Mouse (Mus musculus) MEL (cell line): ENCODE results near the gene Rab3gap2. TPM values are rescaled to one million over a fixed set of nuclear protein-coding genes. Genes with fewer than 3 reads are reported as not detected.

Source experiments
- DNase-seq: peaks from one replicate; pipeline ENCODE4 v3.0.0; 2011; ENCODE audit warnings: low read depth, low spot score
- H3K27ac ChIP-seq: 2 replicates; pipeline ENCODE4 v1.5.1; 2012; ENCODE audit warnings: low read depth, mild to moderate bottlenecking, control low read depth, low read length, moderate library complexity; ENCODE audit not compliant: control insufficient read depth
- H3K27me3 ChIP-seq, 2 experiments: fragments of 150-350 bp in 1 of 2; sonication (generic) in 1 of 2; 2 replicates each; pipeline ENCODE4 v1.6.1; 2012; ENCODE audit warnings: low read length in 2 of 2, mild to moderate bottlenecking in 2 of 2, improper control_type of control experiment in 1 of 2, moderate library complexity in 1 of 2; ENCODE audit not compliant: insufficient read depth in 2 of 2, control insufficient read depth in 1 of 2
- H3K36me3 ChIP-seq, 2 experiments: 2 replicates each; pipeline ENCODE4 v1.6.1; 2012 to 2014; ENCODE audit warnings: low read length in 2 of 2, improper control_type of control experiment in 1 of 2, inconsistent platforms in 1 of 2, mild to moderate bottlenecking in 1 of 2; ENCODE audit not compliant: insufficient read depth in 2 of 2, control insufficient read depth in 1 of 2
- H3K4me1 ChIP-seq, 2 experiments: fragments of 150-350 bp in 1 of 2; sonication (generic) in 1 of 2; 2 replicates each; pipeline ENCODE4 v1.6.1; 2012; ENCODE audit warnings: low read length in 2 of 2, improper control_type of control experiment in 1 of 2, mild to moderate bottlenecking in 1 of 2; ENCODE audit not compliant: insufficient read depth in 2 of 2, control insufficient read depth in 1 of 2
- H3K4me3 ChIP-seq, 2 experiments: fragments of 150-350 bp in 1 of 2; sonication (generic) in 1 of 2; 2 replicates each; pipeline ENCODE4 v1.5.1; 2012; ENCODE audit warnings: low read depth in 2 of 2, low read length in 2 of 2, mild to moderate bottlenecking in 2 of 2, moderate library complexity in 2 of 2, control low read depth in 1 of 2, improper control_type of control experiment in 1 of 2; ENCODE audit not compliant: control insufficient read depth in 1 of 2, insufficient read depth in 1 of 2
- H3K79me2 ChIP-seq: 2 replicates; pipeline ENCODE4 v1.6.1; 2012; ENCODE audit warnings: mild to moderate bottlenecking, low read length, moderate library complexity; ENCODE audit not compliant: control insufficient read depth, poor library complexity, insufficient read depth
- H3K9ac ChIP-seq: 2 replicates; pipeline ENCODE4 v1.6.1; 2012; ENCODE audit warnings: low read depth, mild to moderate bottlenecking, control low read depth, low read length, moderate library complexity; ENCODE audit not compliant: control insufficient read depth, poor library complexity, severe bottlenecking
- H3K9me3 ChIP-seq: fragments of 150-350 bp; sonication (generic); replicated peaks from 2 replicates; pipeline ENCODE4 v1.6.1; 2012; ENCODE audit warnings: mild to moderate bottlenecking, low read length, improper control_type of control experiment, moderate library complexity; ENCODE audit not compliant: insufficient read depth
- CHD1 ChIP-seq: IDR thresholded peaks from 2 replicates; pipeline ENCODE4 v1.6.1; 2012; ENCODE audit warnings: low read depth, mild to moderate bottlenecking, inconsistent platforms, low read length, improper control_type of control experiment
- CTCF ChIP-seq, 3 experiments: IDR thresholded peaks in 2 of 3; conservative IDR thresholded peaks in 1 of 3; 2 replicates each; pipeline ENCODE4 v1.5.1; 2011 to 2012; ENCODE audit warnings: low read length in 3 of 3, low read depth in 2 of 3, mild to moderate bottlenecking in 2 of 3, improper control_type of control experiment in 1 of 3, inconsistent platforms in 1 of 3, mixed read lengths in 1 of 3, moderate library complexity in 1 of 3; ENCODE audit not compliant: control insufficient read depth in 1 of 3, insufficient read depth in 1 of 3, poor library complexity in 1 of 3, severe bottlenecking in 1 of 3
- ELF1 ChIP-seq: IDR thresholded peaks from 2 replicates; pipeline ENCODE4 v1.6.1; 2014; ENCODE audit warnings: low read depth, mild to moderate bottlenecking, inconsistent platforms, low read length, improper control_type of control experiment, moderate library complexity
- EP300 ChIP-seq, 2 experiments: IDR thresholded peaks; 2 replicates each; pipeline ENCODE4 v1.6.1; 2011; ENCODE audit warnings: improper control_type of control experiment in 2 of 2, low read length in 2 of 2, low read depth in 1 of 2, mild to moderate bottlenecking in 1 of 2
- ETS1 ChIP-seq: IDR thresholded peaks from 2 replicates; pipeline ENCODE4 v1.6.1; 2012; ENCODE audit warnings: low read depth, mild to moderate bottlenecking, inconsistent platforms, low read length, improper control_type of control experiment, moderate library complexity
- GABPA ChIP-seq: IDR thresholded peaks from 2 replicates; pipeline ENCODE4 v1.6.1; 2012; ENCODE audit warnings: low read depth, mild to moderate bottlenecking, inconsistent platforms, low read length, improper control_type of control experiment, moderate library complexity
- HCFC1 ChIP-seq: IDR thresholded peaks from 2 replicates; pipeline ENCODE4 v1.6.1; 2012; ENCODE audit warnings: low read depth, mild to moderate bottlenecking, inconsistent platforms, low read length, improper control_type of control experiment, moderate library complexity
- KAT2A ChIP-seq: conservative IDR thresholded peaks from 2 replicates; pipeline ENCODE4 v1.6.1; 2012; ENCODE audit warnings: low read depth, low read length, improper control_type of control experiment, inconsistent platforms
- MAFK ChIP-seq: IDR thresholded peaks from 2 replicates; pipeline ENCODE4 v1.6.1; 2011; ENCODE audit warnings: low read depth, mild to moderate bottlenecking, low read length, improper control_type of control experiment, borderline replicate concordance
- MXI1 ChIP-seq: IDR thresholded peaks from 2 replicates; pipeline ENCODE4 v1.6.1; 2011; ENCODE audit warnings: mild to moderate bottlenecking, low read depth, low read length, improper control_type of control experiment
- NELFE ChIP-seq: IDR thresholded peaks from 2 replicates; pipeline ENCODE4 v1.6.1; 2011; ENCODE audit warnings: low read depth, low read length, improper control_type of control experiment
- RCOR1 ChIP-seq: IDR thresholded peaks from 2 replicates; pipeline ENCODE4 v1.6.1; 2012; ENCODE audit warnings: low read depth, mild to moderate bottlenecking, inconsistent platforms, low read length, improper control_type of control experiment
- TAL1 ChIP-seq: IDR thresholded peaks from 2 replicates; pipeline ENCODE4 v1.6.1; 2012; ENCODE audit warnings: mild to moderate bottlenecking, inconsistent platforms, low read length, moderate library complexity, mixed read lengths
- TCF12 ChIP-seq: IDR thresholded peaks from 2 replicates; pipeline ENCODE4 v1.6.1; 2014; ENCODE audit warnings: low read depth, mild to moderate bottlenecking, inconsistent platforms, low read length, improper control_type of control experiment, moderate library complexity
- UBTF ChIP-seq: IDR thresholded peaks from 2 replicates; pipeline ENCODE4 v1.6.1; 2012; ENCODE audit warnings: low read depth, mild to moderate bottlenecking, inconsistent platforms, low read length, improper control_type of control experiment, moderate library complexity, borderline replicate concordance; ENCODE audit not compliant: insufficient read depth
- USF1 ChIP-seq: IDR thresholded peaks from 2 replicates; pipeline ENCODE4 v1.6.1; 2014; ENCODE audit warnings: low read depth, mild to moderate bottlenecking, inconsistent platforms, low read length, improper control_type of control experiment, moderate library complexity
- USF2 ChIP-seq, 2 experiments: IDR thresholded peaks; 2 replicates each; pipeline ENCODE4 v1.6.1; 2011 to 2012; ENCODE audit warnings: improper control_type of control experiment in 2 of 2, low read length in 2 of 2, borderline replicate concordance in 1 of 2, inconsistent platforms in 1 of 2, low read depth in 1 of 2, mild to moderate bottlenecking in 1 of 2; ENCODE audit not compliant: insufficient read depth in 1 of 2
- ZKSCAN1 ChIP-seq: IDR thresholded peaks from 2 replicates; pipeline ENCODE4 v1.6.1; 2012; ENCODE audit warnings: low read depth, mild to moderate bottlenecking, inconsistent platforms, low read length, improper control_type of control experiment, moderate library complexity
- ZMIZ1 ChIP-seq: IDR thresholded peaks from 2 replicates; pipeline ENCODE4 v1.6.1; 2012; ENCODE audit warnings: low read depth, mild to moderate bottlenecking, inconsistent platforms, low read length, improper control_type of control experiment, moderate library complexity
- ZNF384 ChIP-seq: IDR thresholded peaks from 2 replicates; pipeline ENCODE4 v1.6.1; 2012; ENCODE audit warnings: low read depth, mild to moderate bottlenecking, inconsistent platforms, low read length, improper control_type of control experiment
- polyA plus RNA-seq, 2 experiments: library from polyadenylated mRNA; stranded (reverse) in 1 of 2; unstranded in 1 of 2; fragments of >175 nt in 1 of 2; fragments of >200 nt in 1 of 2; gene quantifications; 2 replicates each; pipeline versions ENCODE4 v1.2.1 to v1.2.4; 2012; ENCODE audit warnings: low replicate concordance in 2 of 2, low read depth in 1 of 2; ENCODE audit not compliant: insufficient read length in 2 of 2, insufficient read depth in 1 of 2, missing spikeins in 1 of 2
- total RNA-seq: library from RNA; depleted of rRNA; stranded (reverse); fragments of 300-350 nt; gene quantifications from 2 replicates; pipeline ENCODE4 v1.2.3, GENCODE M21; 2012

The Rab3gap2 gene
- total and polyA plus RNA-seq, 3 experiments = 24.1 to 40.1 TPM; not detected in 1

DNA sequence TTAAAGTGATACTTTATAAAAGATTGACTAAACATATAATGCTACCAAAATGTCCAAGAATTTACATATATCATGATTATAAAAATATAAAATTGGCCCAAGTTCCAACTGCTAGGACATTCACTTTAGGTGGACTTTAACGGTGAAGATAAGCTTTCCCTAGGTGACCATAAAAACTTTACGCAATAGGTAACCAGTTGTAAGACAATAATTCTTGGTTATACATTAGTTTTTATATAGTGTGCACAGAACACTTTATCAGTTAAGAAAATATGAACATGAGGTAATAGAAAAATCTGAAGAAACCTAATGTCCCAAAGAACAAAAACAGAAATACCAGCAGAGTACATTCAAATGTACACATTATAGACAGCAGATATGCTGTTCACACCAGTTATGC, 104.4 kb downstream of the Rab3gap2 start:
- TF ChIP-seq NELFE = no peak
- no peak for TF ChIP-seq CHD1
- no peak for TF ChIP-seq USF1
- no peak for TF ChIP-seq UBTF
- TF ChIP-seq ETS1 = no peak
- no peak for TF ChIP-seq TCF12
- TF ChIP-seq RCOR1 = no peak
- TF ChIP-seq GABPA = no peak
- peaks cover 0 to 10% of the 10 kb centered on the region in 2 experiments; a peak in 2 of 4 replicates for H3K36me3 ChIP-seq
- H3K27ac ChIP-seq = no peak overlapping the region
- H3K27me3 ChIP-seq = no peaks in the 10 kb centered on the region
- no peaks in the 10 kb centered on the region for H3K4me1 ChIP-seq
- no peak for DNase-seq
- H3K9ac ChIP-seq = no peak overlapping the region
- H3K79me2 ChIP-seq = no peaks in the 10 kb centered on the region
- no peak overlapping the region for H3K4me3 ChIP-seq
- H3K9me3 ChIP-seq = no peaks in the 10 kb centered on the region

- H3K4me1 ChIP-seq = no peaks in the 10 kb centered on the region
- H3K9ac ChIP-seq = no peak overlapping the region
- H3K27me3 ChIP-seq = no peaks in the 10 kb centered on the region
- DNase-seq = no peak
- H3K4me3 ChIP-seq = no peak overlapping the region
- no peaks in the 10 kb centered on the region for H3K9me3 ChIP-seq
- no peaks in the 10 kb centered on the region for H3K79me2 ChIP-seq
- no peak for TF ChIP-seq ZKSCAN1
- no peak for TF ChIP-seq MAFK
- TF ChIP-seq KAT2A = no peak
- no peak for TF ChIP-seq EP300 (IDR thresholded peaks at IDR 0.05; ENCODE audit: low read depth in 1 of 2, low read length in 2 of 2)
- no peak overlapping the region for H3K27ac ChIP-seq
- peaks cover 0 to 11% of the 10 kb centered on the region in 2 experiments; a peak in 2 of 4 replicates for H3K36me3 ChIP-seq
Measured at GRCm38 (mm10) chr1:185308908-185309307, 105.0 kb downstream of the Rab3gap2 start.

GRCm38 (mm10) chr1:185311949-185312348, 108.0 kb downstream of the Rab3gap2 start:
- no peaks in the 10 kb centered on the region for H3K4me1 ChIP-seq
- H3K9ac ChIP-seq = no peak overlapping the region
- H3K9me3 ChIP-seq = no peaks in the 10 kb centered on the region
- TF ChIP-seq HCFC1 (no peak), RCOR1 (no peak), CTCF (IDR thresholded peaks at IDR 0.05 in 2 of 3, conservative IDR thresholded peaks at IDR 0.05 in 1 of 3; ENCODE audit: control insufficient read depth in 1 of 3, insufficient read depth in 1 of 3, low read depth in 2 of 3, low read length in 3 of 3, poor library complexity in 1 of 3, severe bottlenecking in 1 of 3) (no peak), ZMIZ1 (no peak), EP300 (IDR thresholded peaks at IDR 0.05; ENCODE audit: low read depth in 1 of 2, low read length in 2 of 2) (no peak), CHD1 (no peak), ZNF384 (no peak), MXI1 (no peak), USF2 (IDR thresholded peaks at IDR 0.05; ENCODE audit: borderline replicate concordance in 1 of 2, insufficient read depth in 1 of 2, low read depth in 1 of 2, low read length in 2 of 2) (no peak), UBTF (no peak), ELF1 (no peak), TCF12 (no peak), TAL1 (no peak), KAT2A (no peak)
- H3K4me3 ChIP-seq = no peak overlapping the region
- H3K79me2 ChIP-seq = no peaks in the 10 kb centered on the region
- H3K36me3 ChIP-seq = peaks cover 0 to 11% of the 10 kb centered on the region in 2 experiments; a peak in 2 of 4 replicates
- no peaks in the 10 kb centered on the region for H3K27me3 ChIP-seq
- DNase-seq = no peak
- H3K27ac ChIP-seq = no peak overlapping the region
